Mouse (Mus musculus) heart, postnatal 0 days (tissue): ENCODE results near the gene Anxa8.

Experiments used
- CTCF ChIP-seq: IDR thresholded peaks from 2 replicates; pipeline ENCODE4 v1.5.1; 2016; ENCODE audit warnings: antibody characterized with exemption, control low read depth, low read depth
- EP300 ChIP-seq: IDR thresholded peaks from 2 replicates; pipeline ENCODE4 v1.6.1; 2016; ENCODE audit warnings: antibody characterized with exemption, low read depth

- TF ChIP-seq CTCF, result no peak
- 0 out of 2 replicates have a peak, but pooled peaks have one; percentile 30 for TF ChIP-seq EP300
Measured at GRCm38 (mm10) chr14:34120016-34120910, 34.5 kb downstream of the Anxa8 start.
